Mouse (Mus musculus) embryo, embryonic 10.5 days (tissue): ENCODE results near the gene Tshr.
"Not testable (repeated sequence)": the region's sequence is repeated elsewhere in the genome, so short reads cannot be mapped to it uniquely, and the experiment has no call there.

Source experiments
- DNase-seq: peaks from one replicate; pipeline ENCODE4 v3.0.0-alpha.2; 2015; ENCODE audit warnings: low spot score

Tshr gene

GRCm38 (mm10) chr12:91496226-91496558, 111.8 kb downstream of the Tshr start:
- no peak for DNase-seq

GRCm38 (mm10) chr12:91500475-91500874, 116.1 kb downstream of the Tshr start:
- DNase-seq: no peak

GRCm38 (mm10) chr12:91511766-91512165, 127.4 kb downstream of the Tshr start:
- no peak for DNase-seq

GRCm38 (mm10) chr12:91513980-91514379, 129.6 kb downstream of the Tshr start:
- DNase-seq: no peak

GRCm38 (mm10) chr12:91517808-91518207, 133.4 kb downstream of the Tshr start:
- peak; percentile 28 for DNase-seq

GRCm38 (mm10) chr12:91523626-91524025, 139.3 kb downstream of the Tshr start:
- no peak for DNase-seq

GRCm38 (mm10) chr12:91534514-91534913, 150.2 kb downstream of the Tshr start:
- no peak for DNase-seq

GRCm38 (mm10) chr12:91540202-91540601, 155.8 kb downstream of the Tshr start:
- no peak for DNase-seq

GRCm38 (mm10) chr12:91549471-91549870, 165.1 kb downstream of the Tshr start:
- no peak for DNase-seq

- no peak for DNase-seq
Measured at GRCm38 (mm10) chr12:91551773-91552526, 167.6 kb downstream of the Tshr start.

- not testable (repeated sequence) for DNase-seq
Measured at GRCm38 (mm10) chr12:91557358-91558005, 173.1 kb downstream of the Tshr start.

- DNase-seq: not testable (repeated sequence)
Measured at GRCm38 (mm10) chr12:91558152-91558551, 173.8 kb downstream of the Tshr start.

- no peak for DNase-seq
Measured at GRCm38 (mm10) chr12:91567145-91567544, 182.8 kb downstream of the Tshr start.

- no peak for DNase-seq
Measured at GRCm38 (mm10) chr12:91569255-91569654, 184.9 kb downstream of the Tshr start.

GRCm38 (mm10) chr12:91571708-91572107, 187.3 kb downstream of the Tshr start:
- no peak for DNase-seq

GRCm38 (mm10) chr12:91579665-91580064, 195.3 kb downstream of the Tshr start:
- DNase-seq: no peak

- no peak for DNase-seq
Measured at GRCm38 (mm10) chr12:91581204-91582070, 197.1 kb downstream of the Tshr start.

GRCm38 (mm10) chr12:91582362-91583002, 198.1 kb downstream of the Tshr start:
- no peak for DNase-seq

GRCm38 (mm10) chr12:91583409-91583808, 199.0 kb downstream of the Tshr start:
- peak; percentile 12 for DNase-seq

- DNase-seq: no peak
Measured at GRCm38 (mm10) chr12:91585206-91585605, 200.8 kb downstream of the Tshr start.

- DNase-seq: not testable (repeated sequence)
Measured at GRCm38 (mm10) chr12:91585815-91586214, 201.5 kb downstream of the Tshr start.

- DNase-seq: peak; percentile 8
Measured at GRCm38 (mm10) chr12:91587077-91587476, 202.7 kb downstream of the Tshr start.
